Mouse (Mus musculus) intestine, embryonic 14.5 days (tissue): Measurements from ENCODE around the gene Pip4p1. TPM values are rescaled to one million over a fixed set of nuclear protein-coding genes. Genes with fewer than 3 reads are reported as not detected.
"Not testable (repeated sequence)": the region's sequence is repeated elsewhere in the genome, so short reads cannot be mapped to it uniquely, and the experiment has no call there.

ENCODE experiments used
- ATAC-seq: fragments of 200-750 bp; cut with Nextera tagmentation; replicated peaks from 2 replicates; pipeline ENCODE4 v1.8.0; 2017; ENCODE audit warnings: low read depth, moderate number of reproducible peaks, moderate TSS enrichment, moderate library complexity; ENCODE audit not compliant: low FRiP score, low TSS enrichment
- DNase-seq: peaks from one replicate; pipeline ENCODE4 v3.0.0-alpha.2; 2018; ENCODE audit warnings: low spot score
- H3K27ac ChIP-seq: fragments of 300-500 bp; sonication (generic); 2 replicates; pipeline ENCODE4 v1.5.1; 2014; ENCODE audit warnings: low read depth, mild to moderate bottlenecking, control low read depth
- H3K27me3 ChIP-seq: fragments of 300-500 bp; sonication (generic); replicated peaks from 2 replicates; pipeline ENCODE4 v1.6.1; 2014; ENCODE audit warnings: low read length, control low read depth; ENCODE audit not compliant: control insufficient read depth, insufficient read depth
- H3K36me3 ChIP-seq: fragments of 300-500 bp; sonication (generic); 2 replicates; pipeline ENCODE4 v1.6.1; 2014; ENCODE audit warnings: low read length, control low read depth; ENCODE audit not compliant: control insufficient read depth, insufficient read depth
- H3K4me1 ChIP-seq: fragments of 300-500 bp; sonication (generic); replicated peaks from 2 replicates; pipeline ENCODE4 v1.6.1; 2014; ENCODE audit warnings: low read length, control low read depth, mixed read lengths; ENCODE audit not compliant: control insufficient read depth, insufficient read depth
- H3K4me2 ChIP-seq: fragments of 300-500 bp; sonication (generic); 2 replicates; pipeline ENCODE4 v1.6.1; 2014; ENCODE audit warnings: low read length
- H3K4me3 ChIP-seq: fragments of 300-500 bp; sonication (generic); 2 replicates; pipeline ENCODE4 v1.5.1; 2014; ENCODE audit warnings: low read depth, low read length, control low read depth, mixed read lengths
- H3K9ac ChIP-seq: fragments of 300-500 bp; sonication (generic); 2 replicates; pipeline ENCODE4 v1.6.1; 2014; ENCODE audit warnings: mild to moderate bottlenecking, low read length
- H3K9me3 ChIP-seq: fragments of 300-500 bp; sonication (generic); 2 replicates; pipeline ENCODE4 v1.6.1; 2016; ENCODE audit warnings: low read length, control low read depth; ENCODE audit not compliant: control insufficient read depth
- WGBS: fragments of 180-500 bp; shearing (Covaris S2); extraction: QIAGEN DNeasy Blood & Tissue Kit; methylation state at CpG from one replicate; pipeline ENCODE4 v1.1.7; 2014; 5-methylcytosine and 5-hydroxymethylcytosine counted together
- polyA plus RNA-seq: library from polyadenylated mRNA; unstranded; fragments of >200 nt; fragmentation: Nextera tagmentation; extraction: Ambion mirVana; gene quantifications from 2 replicates; pipeline ENCODE4 v1.2.1, GENCODE M21; 2014

Pip4p1 gene
- polyA plus RNA-seq, 1 experiment from 2014 or later, result 55.8 TPM

- H3K4me1 ChIP-seq, H3K4me3 ChIP-seq, ATAC-seq, H3K27ac ChIP-seq, H3K9ac ChIP-seq, DNase-seq, H3K9me3 ChIP-seq, H3K27me3 ChIP-seq, H3K4me2 ChIP-seq, H3K36me3 ChIP-seq: not testable (repeated sequence)
Observed at GRCm38 (mm10) chr14:50905327-50905726, 25.3 kb downstream of the Pip4p1 start.

- Histone ChIP-seq H3K4me2 (no peak overlapping the region), H3K36me3 (no peaks in the 10 kb centered on the region), H3K27ac (no peak overlapping the region), H3K27me3 (no peaks in the 10 kb centered on the region), H3K9ac (no peak overlapping the region), H3K9me3 (no peaks in the 10 kb centered on the region), H3K4me1 (no peaks in the 10 kb centered on the region), H3K4me3 (no peak overlapping the region)
- WGBS, result 80% methylated on average over 4 of the region's 4 CpGs
- ATAC-seq (no peak), DNase-seq (no peak)
Observed at GRCm38 (mm10) chr14:50904828-50905129, 25.9 kb downstream of the Pip4p1 start.

- H3K9ac ChIP-seq, result peak overlapping the region; percentile 37; the same call in 1 of the 2 replicates
- peak overlapping the region; percentile 39 for H3K4me3 ChIP-seq
- H3K9me3 ChIP-seq, result no peaks in the 10 kb centered on the region
- peak; percentile 79 for DNase-seq
- ATAC-seq, result peak; percentile 85
- peak overlapping the region; percentile 66 for H3K4me2 ChIP-seq
- no peaks in the 10 kb centered on the region for H3K27me3 ChIP-seq
- H3K36me3 ChIP-seq, result no peaks in the 10 kb centered on the region
- H3K27ac ChIP-seq, result no peak overlapping the region
- no peaks in the 10 kb centered on the region for H3K4me1 ChIP-seq
- WGBS, result 5% methylated on average over 26 of the region's 26 CpGs
Observed at GRCm38 (mm10) chr14:50903973-50904827, 26.5 kb downstream of the Pip4p1 start.

- WGBS, result 86% methylated on average over 2 of the region's 2 CpGs
- DNase-seq, H3K36me3 ChIP-seq, H3K4me3 ChIP-seq, H3K4me2 ChIP-seq, H3K4me1 ChIP-seq, H3K27me3 ChIP-seq, H3K9ac ChIP-seq, ATAC-seq, H3K9me3 ChIP-seq, H3K27ac ChIP-seq: not testable (repeated sequence)
Observed at GRCm38 (mm10) chr14:50897992-50898391, 32.7 kb downstream of the Pip4p1 start.

- 64% methylated on average over 7 of the region's 7 CpGs for WGBS
- ATAC-seq (no peak), DNase-seq (no peak)
- H3K4me1 ChIP-seq, result 0 out of 2 replicates have a peak, but pooled peaks cover 4% of the 10 kb centered on the region
- no peak within 1 kb of the TSS for H3K27ac ChIP-seq
- H3K36me3 ChIP-seq, result no peaks in the 10 kb centered on the region
- peak within 1 kb of the TSS; percentile 45; the same call in 1 of the 2 replicates for H3K9ac ChIP-seq
- peak within 1 kb of the TSS; percentile 83 for H3K4me2 ChIP-seq
- H3K4me3 ChIP-seq, result peak within 1 kb of the TSS; percentile 38
- H3K9me3 ChIP-seq, result no peaks in the 10 kb centered on the region
- H3K27me3 ChIP-seq, result no peaks in the 10 kb centered on the region
Observed at GRCm38 (mm10) chr14:50897374-50897765, 33.3 kb downstream of the Pip4p1 start, which contains the start of gene Klhl33. Klhl33 (minus strand) TSS chr14:50897507.

- Histone ChIP-seq H3K9ac (peak overlapping the region; percentile 45; the same call in 1 of the 2 replicates), H3K9me3 (no peaks in the 10 kb centered on the region), H3K4me1 (0 out of 2 replicates have a peak, but pooled peaks cover 4% of the 10 kb centered on the region), H3K4me2 (peak overlapping the region; percentile 83), H3K27me3 (no peaks in the 10 kb centered on the region), H3K4me3 (peak overlapping the region; percentile 38), H3K27ac (no peak overlapping the region), H3K36me3 (no peaks in the 10 kb centered on the region)
- ATAC-seq (0 out of 2 replicates have a peak, but pooled peaks have one; percentile 45), DNase-seq (peak; percentile 64)
- 20% methylated on average over 23 of the region's 23 CpGs for WGBS
Observed at GRCm38 (mm10) chr14:50896747-50897373, 33.8 kb downstream of the Pip4p1 start.

GRCm38 (mm10) chr14:50895985-50896746 is 34.5 kb downstream of the Pip4p1 start:
- Histone ChIP-seq H3K9ac (peak overlapping the region; percentile 45; the same call in 1 of the 2 replicates), H3K27me3 (no peaks in the 10 kb centered on the region), H3K4me1 (0 out of 2 replicates have a peak, but pooled peaks cover 4% of the 10 kb centered on the region), H3K9me3 (no peaks in the 10 kb centered on the region), H3K4me3 (peak overlapping the region; percentile 38), H3K36me3 (no peaks in the 10 kb centered on the region), H3K27ac (no peak overlapping the region), H3K4me2 (peak overlapping the region; percentile 83)
- WGBS, result 20% methylated on average over 19 of the region's 19 CpGs
- peak; percentile 65 for DNase-seq
- ATAC-seq, result 0 out of 2 replicates have a peak, but pooled peaks have one; percentile 13

- ATAC-seq, result no peak
- 0 out of 2 replicates have a peak, but pooled peaks cover 4% of the 10 kb centered on the region for H3K4me1 ChIP-seq
- H3K4me3 ChIP-seq, result no peak overlapping the region
- no peak for DNase-seq
- H3K9ac ChIP-seq, result no peak overlapping the region
- H3K9me3 ChIP-seq, result no peaks in the 10 kb centered on the region
- no peak overlapping the region for H3K4me2 ChIP-seq
- no peaks in the 10 kb centered on the region for H3K27me3 ChIP-seq
- no peaks in the 10 kb centered on the region for H3K36me3 ChIP-seq
- H3K27ac ChIP-seq, result no peak overlapping the region
Observed at GRCm38 (mm10) chr14:50895407-50895806, 35.2 kb downstream of the Pip4p1 start.
